Mouse (Mus musculus): ENCODE results near the gene Pitpnb.
A peak's percentile ranks its signal among the peaks of the same experiment; 100 is the strongest.

The Pitpnb gene

GRCm38 (mm10) chr5:111344721-111345400 is 14.3 kb downstream of the Pitpnb start:
- no peak for DNase-seq (ENCODE audit: low read depth, low spot score)

DNA sequence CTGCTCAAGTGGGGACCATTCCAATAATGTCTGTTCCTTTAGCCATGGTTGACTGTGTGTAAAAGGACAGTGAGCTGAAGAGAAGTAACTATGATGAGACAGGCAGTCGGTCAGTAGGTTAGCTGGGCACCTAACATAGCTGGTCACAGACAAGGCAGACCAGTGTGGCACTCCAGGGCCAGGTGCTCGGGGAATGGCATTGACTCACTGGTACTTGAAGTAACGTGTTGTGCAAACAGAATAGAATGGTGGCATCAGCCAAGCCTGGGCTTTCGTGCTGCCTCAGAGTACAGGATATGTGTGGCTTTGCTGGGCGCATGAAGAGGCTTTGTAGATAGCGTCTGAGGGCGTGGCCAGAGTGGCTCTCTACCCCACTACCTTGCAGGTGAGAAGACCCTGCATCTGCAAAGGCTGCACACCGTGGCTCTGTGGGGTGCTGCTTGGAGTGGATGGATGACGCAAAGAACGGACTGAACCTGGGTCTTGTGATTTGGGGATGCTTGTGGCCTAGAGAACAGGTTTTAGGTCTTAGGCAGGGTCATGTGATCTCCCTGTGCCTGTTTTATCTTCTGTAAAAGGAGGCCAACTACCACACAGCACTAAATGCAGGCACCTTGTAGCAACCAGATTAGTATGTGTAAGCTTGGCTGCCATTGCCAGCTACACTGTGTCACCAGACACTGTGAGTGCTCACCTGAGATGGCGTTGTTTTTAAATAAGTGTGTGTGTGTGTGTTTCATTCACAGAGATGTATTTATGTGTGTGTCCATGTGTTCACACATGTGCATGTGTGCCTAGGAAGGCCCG is 26.5 kb downstream of the Pitpnb start:
- no peak for DNase-seq (ENCODE audit: low read depth, low spot score)

DNA sequence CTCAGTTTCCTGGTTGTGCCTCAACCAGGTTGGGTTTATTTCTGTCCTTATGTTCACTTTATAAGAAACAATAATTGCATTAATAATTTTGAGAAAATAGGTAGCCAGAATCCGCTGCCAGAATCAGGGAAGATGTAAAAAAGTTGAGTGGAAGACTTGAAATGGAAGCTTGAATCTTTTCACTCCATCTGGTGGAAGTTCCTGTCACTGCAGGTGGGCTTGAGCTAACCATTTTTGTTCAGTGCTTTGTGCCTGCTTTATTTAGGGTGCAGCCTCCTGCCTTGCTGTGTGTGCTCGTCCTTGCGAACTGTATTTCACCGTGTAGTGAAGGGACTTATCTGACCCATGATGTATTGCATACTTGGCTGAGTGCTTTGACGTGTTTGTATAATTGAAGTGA is 30.0 kb downstream of the Pitpnb start:
- no peak for DNase-seq (ENCODE audit: low read depth, low spot score)

GRCm38 (mm10) chr5:111361058-111361457 is 30.5 kb downstream of the Pitpnb start:
- no peak for DNase-seq (ENCODE audit: low read depth, low spot score)

GRCm38 (mm10) chr5:111361846-111362245 is 31.3 kb downstream of the Pitpnb start:
- no peak for DNase-seq (ENCODE audit: low read depth, low spot score)

GRCm38 (mm10) chr5:111363446-111364062 is 33.0 kb downstream of the Pitpnb start:
- DNase-seq (ENCODE audit: low read depth, low spot score): no peak

GRCm38 (mm10) chr5:111364533-111364932 is 34.0 kb downstream of the Pitpnb start:
- DNase-seq (ENCODE audit: low read depth, low spot score): peak; percentile 11

DNA sequence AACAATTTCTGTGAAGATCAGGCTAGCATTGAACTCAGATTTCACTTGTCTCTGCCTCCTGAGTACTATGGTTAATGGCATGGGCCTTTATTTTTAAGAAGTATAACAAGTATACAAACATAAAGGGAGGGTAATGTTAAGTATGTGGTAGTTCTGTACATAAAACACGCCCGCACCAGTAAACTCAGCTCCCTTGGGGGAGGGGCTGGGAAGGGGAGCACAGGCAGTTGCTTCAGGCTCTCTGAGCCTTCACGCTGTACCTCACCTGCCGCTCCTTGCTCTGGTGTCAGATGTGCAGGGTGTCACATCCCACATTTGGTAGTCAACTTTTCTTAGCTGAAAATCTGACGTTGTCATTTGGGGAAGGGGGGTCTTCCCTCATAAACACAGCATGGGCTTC is 35.6 kb downstream of the Pitpnb start:
- DNase-seq (ENCODE audit: low read depth, low spot score): no peak

DNA sequence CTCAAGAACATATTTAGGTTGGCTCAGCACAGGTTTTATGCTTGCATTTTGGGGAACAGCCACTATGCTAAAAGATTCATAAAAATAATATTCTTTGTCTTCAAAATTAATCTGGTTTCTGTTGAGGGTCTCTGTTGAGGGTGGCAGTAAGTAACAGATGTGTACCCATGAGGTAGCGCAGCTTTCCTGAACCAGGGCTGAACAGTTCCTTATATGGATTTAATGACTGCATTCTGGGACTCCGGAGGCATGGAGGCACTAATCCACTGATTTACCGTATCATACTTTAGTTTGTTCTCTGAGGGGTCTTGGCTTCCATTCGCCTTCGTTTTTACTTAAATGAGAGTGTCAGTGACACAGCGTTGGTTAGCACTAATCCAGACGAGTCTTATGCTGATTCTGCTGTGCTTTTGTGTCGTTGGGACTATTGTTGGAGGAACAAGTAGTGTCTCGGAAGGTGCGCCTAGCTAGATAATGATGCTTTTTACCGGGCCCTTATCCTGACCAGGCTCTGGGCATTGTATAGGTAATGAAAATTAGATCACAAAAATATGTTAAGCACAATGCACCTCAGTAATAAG is 37.5 kb downstream of the Pitpnb start:
- DNase-seq (ENCODE audit: low read depth, low spot score): no peak

- DNase-seq (ENCODE audit: low read depth, low spot score): no peak
These were observed 38.0 kb downstream of the Pitpnb start for GRCm38 (mm10) chr5:111368576-111368975.

DNA sequence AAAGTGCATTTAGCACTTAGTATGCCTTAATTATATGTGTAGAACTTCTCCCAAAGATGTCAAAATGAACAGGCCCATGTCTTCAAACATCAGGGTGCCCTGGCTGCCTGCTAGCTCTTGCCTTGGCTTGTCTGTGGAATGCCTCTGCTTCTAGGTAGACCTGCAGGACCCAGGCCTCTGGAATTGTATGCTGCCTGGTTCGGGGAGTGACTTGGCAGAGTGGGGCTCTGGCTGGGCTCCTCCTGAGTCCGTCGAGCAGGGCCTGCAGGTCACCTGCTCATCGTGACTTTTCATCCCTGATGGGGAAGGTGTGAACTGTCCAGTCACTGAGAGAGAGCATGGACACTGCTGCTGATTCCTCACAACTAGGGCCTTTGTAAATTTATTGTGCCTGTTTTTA is 45.1 kb downstream of the Pitpnb start:
- no peak for DNase-seq (ENCODE audit: low read depth, low spot score)

- DNase-seq (ENCODE audit: low read depth, low spot score): no peak
These were observed 45.9 kb downstream of the Pitpnb start for GRCm38 (mm10) chr5:111376276-111377020.

DNA sequence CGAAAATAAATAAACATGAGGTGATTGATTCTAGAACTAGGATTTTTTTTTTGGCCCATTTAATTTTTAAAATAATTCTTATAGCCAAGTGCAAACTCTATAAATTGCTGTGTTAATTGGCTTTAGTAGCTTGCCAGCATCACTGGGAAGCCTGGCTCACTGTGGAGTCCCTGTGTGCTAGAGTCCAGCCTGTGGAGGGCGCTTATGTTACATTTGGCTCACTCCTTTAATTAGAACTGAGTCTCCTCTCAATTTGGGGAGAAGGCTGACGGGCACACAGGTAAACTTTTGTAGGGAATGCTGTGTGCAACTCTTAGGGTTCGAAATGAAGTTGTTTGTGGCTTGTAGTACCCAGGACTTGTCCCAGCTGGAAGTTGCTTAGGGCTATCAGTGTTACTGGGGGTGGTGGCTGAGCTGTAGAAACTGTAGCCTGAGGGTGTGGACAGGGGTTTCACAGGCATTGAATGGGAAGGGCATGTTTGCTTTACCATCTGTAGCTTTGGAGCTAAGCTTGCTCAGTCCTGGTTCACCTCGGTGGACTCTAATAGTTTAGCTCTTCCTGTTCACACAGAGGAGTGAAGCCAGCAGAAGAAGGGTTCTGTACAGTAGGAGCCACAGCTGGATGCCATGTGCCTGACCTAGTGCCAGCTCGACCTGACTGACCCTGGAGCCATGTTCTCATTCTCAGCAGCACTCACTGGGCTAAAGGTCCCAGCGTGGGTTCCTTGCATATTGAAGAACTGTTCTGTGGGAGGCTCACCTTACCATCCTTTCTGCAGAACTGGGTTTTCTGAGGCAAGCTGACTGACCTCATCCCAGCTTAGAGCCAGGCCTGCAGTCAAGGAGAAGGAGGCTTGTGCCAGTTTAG is 47.8 kb downstream of the Pitpnb start:
- no peak for DNase-seq (ENCODE audit: low read depth, low spot score)

- DNase-seq (ENCODE audit: low read depth, low spot score): no peak
These were observed 52.8 kb downstream of the Pitpnb start for GRCm38 (mm10) chr5:111383335-111383734.

DNA sequence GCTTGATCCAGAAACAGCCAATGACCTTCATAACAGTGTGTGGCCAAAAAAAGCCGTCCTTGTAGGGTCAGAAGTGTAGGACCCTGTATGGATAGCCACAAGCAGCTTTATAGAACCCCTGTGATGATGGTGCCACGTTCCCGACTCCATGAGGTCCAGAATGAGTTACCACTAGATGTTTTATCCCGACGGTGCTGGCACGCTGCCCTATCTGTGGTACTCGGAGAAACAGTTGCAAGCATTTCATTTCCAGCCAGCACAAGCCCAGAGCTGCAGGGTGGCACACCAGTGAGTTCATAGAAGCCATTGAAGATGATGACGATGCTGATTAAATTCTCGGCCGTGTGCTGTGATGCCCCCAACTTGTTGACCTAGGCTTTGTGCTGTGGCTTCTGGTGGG is 60.3 kb downstream of the Pitpnb start:
- DNase-seq (ENCODE audit: low read depth, low spot score): no peak

- no peak for DNase-seq (ENCODE audit: low read depth, low spot score)
These were observed 60.9 kb downstream of the Pitpnb start for GRCm38 (mm10) chr5:111391485-111391884.

- DNase-seq (ENCODE audit: low read depth, low spot score): no peak
These were observed 63.0 kb downstream of the Pitpnb start for GRCm38 (mm10) chr5:111393346-111394197.

DNA sequence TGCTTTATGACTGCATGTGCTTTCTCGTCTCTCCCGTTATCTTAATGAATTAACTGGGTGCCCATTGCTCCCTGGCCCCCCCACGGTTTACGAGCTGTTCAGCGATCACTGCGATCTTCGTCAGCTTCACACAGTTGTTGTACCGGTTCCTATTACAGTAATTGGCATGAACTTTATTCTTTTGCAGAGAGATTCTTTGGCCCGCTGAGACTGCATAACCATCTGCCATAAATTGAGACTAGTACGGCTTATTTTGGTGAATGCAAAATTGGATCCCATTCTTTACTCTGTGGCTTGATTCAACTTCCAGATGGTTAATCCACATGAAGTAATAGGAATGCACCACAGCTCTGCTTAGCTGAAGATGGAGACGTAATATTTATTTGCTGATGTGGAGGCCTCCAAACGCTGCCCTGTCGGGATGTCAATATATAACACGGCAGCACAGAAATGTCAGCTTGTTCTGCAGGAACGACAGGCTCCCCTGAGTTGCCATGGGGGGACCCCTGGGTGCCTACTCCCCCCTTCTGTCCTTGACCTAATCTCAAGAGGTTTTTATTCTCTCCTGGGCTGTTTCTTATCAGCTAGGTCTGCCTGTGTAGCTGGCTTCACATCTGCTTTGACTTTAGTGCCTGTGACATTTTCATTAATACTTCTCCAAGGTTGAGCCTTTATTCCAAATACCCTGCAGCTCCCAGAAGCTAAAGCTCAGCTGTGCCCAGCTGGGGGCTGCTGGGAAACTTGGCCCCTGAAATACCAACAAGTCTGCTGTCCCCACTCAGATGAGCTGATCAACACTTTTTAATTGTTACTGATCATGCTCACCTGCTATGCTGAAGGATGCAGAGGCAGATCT is 63.9 kb downstream of the Pitpnb start:
- DNase-seq (ENCODE audit: low read depth, low spot score): no peak

DNA sequence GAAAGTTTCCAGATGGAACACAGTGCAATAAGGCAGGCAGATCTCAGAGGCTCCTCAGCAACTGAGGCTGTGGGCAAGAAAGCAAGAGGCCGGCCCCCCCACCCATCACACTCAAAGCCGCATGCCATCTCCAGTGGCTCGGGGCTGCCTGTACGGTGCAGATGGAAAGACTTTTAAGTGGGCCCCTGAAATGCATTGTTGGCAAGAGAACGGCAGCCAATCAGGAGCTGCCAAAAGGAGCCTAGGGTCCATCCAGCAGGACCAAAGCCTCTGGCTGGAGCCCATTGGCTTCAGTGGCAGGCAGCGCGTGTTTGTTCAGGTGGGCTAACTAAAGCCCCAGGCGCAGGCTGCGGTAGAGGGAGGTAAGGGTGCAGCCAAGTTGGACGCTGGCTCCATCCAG is 65.2 kb downstream of the Pitpnb start:
- DNase-seq (ENCODE audit: low read depth, low spot score): no peak
